Mouse (Mus musculus) erythroblast, embryonic 14.5 days (primary cell): Measurements from ENCODE around the gene Ntng2.

ENCODE experiments used
- GATA1 ChIP-seq: IDR thresholded peaks from 2 replicates; pipeline ENCODE4 v1.6.1; 2012; ENCODE audit warnings: low read length, inconsistent platforms, mixed read lengths
- TAL1 ChIP-seq: IDR thresholded peaks from 3 replicates; pipeline ENCODE4 v1.6.1; 2012; ENCODE audit warnings: low read length, inconsistent platforms, mixed read lengths

DNA sequence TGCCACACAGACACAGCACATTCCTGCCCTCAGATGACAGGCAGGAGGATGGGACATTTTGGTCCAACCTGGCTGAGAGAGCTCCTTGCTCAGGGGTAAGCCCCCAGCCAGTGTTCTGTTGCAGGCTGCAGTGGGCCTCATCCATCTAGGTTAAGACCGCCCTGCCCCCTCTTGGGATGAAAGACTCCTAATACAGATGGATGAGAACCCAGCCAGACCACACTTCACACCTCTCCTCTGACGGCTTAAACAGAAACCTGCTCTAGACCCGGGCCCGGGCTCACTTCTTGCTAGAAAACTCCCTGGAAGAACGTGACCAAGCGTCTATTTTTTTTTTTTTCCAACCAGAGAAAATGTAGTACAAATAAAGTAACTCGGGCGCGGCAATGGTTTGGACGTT is 3.0 kb downstream of the Ntng2 start:
- no peak for TF ChIP-seq TAL1
- TF ChIP-seq GATA1 = no peak
